Mouse (Mus musculus) limb, embryonic 11.5 days (tissue): ENCODE results near the gene Ankib1. TPM values are rescaled to one million over a fixed set of nuclear protein-coding genes. Genes with fewer than 3 reads are reported as not detected.
"Not testable (repeated sequence)": the region's sequence is repeated elsewhere in the genome, so short reads cannot be mapped to it uniquely, and the experiment has no call there.

Experiments used
- ATAC-seq: fragments of 200-750 bp; cut with Nextera tagmentation; 2 replicates; pipeline ENCODE4 v1.8.0; 2017; ENCODE audit warnings: low read depth; ENCODE audit not compliant: insufficient number of reproducible peaks, low FRiP score, low TSS enrichment
- DNase-seq: peaks from one replicate; pipeline ENCODE4 v3.0.0-alpha.2; 2015; ENCODE audit warnings: low spot score
- H3K27ac ChIP-seq: fragments of 300-500 bp; sonication (generic); replicated peaks from 2 replicates; pipeline ENCODE4 v1.5.1; 2014; ENCODE audit warnings: low read depth, mild to moderate bottlenecking, low read length
- H3K27me3 ChIP-seq: fragments of 300-500 bp; sonication (generic); 2 replicates; pipeline ENCODE4 v1.6.1; 2014; ENCODE audit warnings: mild to moderate bottlenecking, low read length, mixed read lengths; ENCODE audit not compliant: control insufficient read depth, insufficient read depth
- H3K36me3 ChIP-seq: fragments of 300-500 bp; sonication (generic); 2 replicates; pipeline ENCODE4 v1.6.1; 2014; ENCODE audit warnings: mild to moderate bottlenecking, low read length, moderate library complexity, mixed read lengths; ENCODE audit not compliant: control insufficient read depth, insufficient read depth
- H3K4me1 ChIP-seq: fragments of 300-500 bp; sonication (generic); 2 replicates; pipeline ENCODE4 v1.6.1; 2014; ENCODE audit warnings: low read length, mixed read lengths; ENCODE audit not compliant: control insufficient read depth, insufficient read depth
- H3K4me2 ChIP-seq: fragments of 300-500 bp; sonication (generic); 2 replicates; pipeline ENCODE4 v1.6.1; 2014; ENCODE audit warnings: low read depth, mild to moderate bottlenecking, moderate library complexity; ENCODE audit not compliant: severe bottlenecking
- H3K4me3 ChIP-seq: fragments of 300-500 bp; sonication (generic); 2 replicates; pipeline ENCODE4 v1.5.1; 2014; ENCODE audit warnings: low read depth, low read length
- H3K9ac ChIP-seq: fragments of 300-500 bp; sonication (generic); 2 replicates; pipeline ENCODE4 v1.6.1; 2014; ENCODE audit warnings: mild to moderate bottlenecking, low read length
- H3K9me3 ChIP-seq: fragments of 300-500 bp; sonication (generic); 2 replicates; pipeline ENCODE4 v1.6.1; 2016; ENCODE audit warnings: low read length; ENCODE audit not compliant: control insufficient read depth
- WGBS: fragments of 180-500 bp; shearing (Covaris S2); extraction: QIAGEN DNeasy Blood & Tissue Kit; methylation state at CpG from one replicate; pipeline ENCODE4 v1.1.7; 2014; 5-methylcytosine and 5-hydroxymethylcytosine counted together
- polyA plus RNA-seq: library from polyadenylated mRNA; unstranded; fragments of >200 nt; fragmentation: Nextera tagmentation; extraction: Ambion mirVana; gene quantifications from 2 replicates; pipeline ENCODE4 v1.2.1, GENCODE M21; 2014

Ankib1 gene
- polyA plus RNA-seq, 1 experiment from 2014 or later = 10.8 TPM

- H3K27me3 ChIP-seq = no peaks in the 10 kb centered on the region
- no peaks in the 10 kb centered on the region for H3K36me3 ChIP-seq
- no peak for ATAC-seq
- H3K4me1 ChIP-seq = 0 out of 2 replicates have a peak, but pooled peaks cover 3% of the 10 kb centered on the region
- no peaks in the 10 kb centered on the region for H3K9me3 ChIP-seq
- H3K4me2 ChIP-seq = no peak overlapping the region
- 85% methylated on average over 1 of the region's 1 CpGs for WGBS
- no peak overlapping the region for H3K9ac ChIP-seq
- no peak overlapping the region for H3K4me3 ChIP-seq
- no peak overlapping the region for H3K27ac ChIP-seq
- no peak for DNase-seq
Observed at GRCm38 (mm10) chr5:3800041-3800440, 2.7 kb downstream of the Ankib1 start.

GRCm38 (mm10) chr5:3798656-3799055, 4.1 kb downstream of the Ankib1 start:
- H3K4me3 ChIP-seq, DNase-seq, H3K4me1 ChIP-seq, H3K9me3 ChIP-seq, ATAC-seq, H3K27me3 ChIP-seq, H3K36me3 ChIP-seq, H3K4me2 ChIP-seq, H3K27ac ChIP-seq, H3K9ac ChIP-seq: not testable (repeated sequence)

- ATAC-seq = not testable (repeated sequence)
Observed at GRCm38 (mm10) chr5:3797101-3797500, 5.6 kb downstream of the Ankib1 start.

GRCm38 (mm10) chr5:3791048-3791447, 11.7 kb downstream of the Ankib1 start:
- ATAC-seq (no peak), DNase-seq (no peak)
- no peaks in the 10 kb centered on the region for H3K9me3 ChIP-seq
- H3K4me3 ChIP-seq = no peak overlapping the region
- no peaks in the 10 kb centered on the region for H3K36me3 ChIP-seq
- no peaks in the 10 kb centered on the region for H3K27me3 ChIP-seq
- H3K27ac ChIP-seq = no peak overlapping the region
- no peak overlapping the region for H3K4me2 ChIP-seq
- no peak overlapping the region for H3K9ac ChIP-seq
- no peaks in the 10 kb centered on the region for H3K4me1 ChIP-seq

More at GRCm38 (mm10) chr5:3797101-3797500, 5.6 kb downstream of the Ankib1 start:
- H3K36me3 ChIP-seq, H3K27ac ChIP-seq, H3K9ac ChIP-seq, H3K4me3 ChIP-seq, H3K27me3 ChIP-seq, H3K4me1 ChIP-seq, H3K4me2 ChIP-seq, DNase-seq, H3K9me3 ChIP-seq: not testable (repeated sequence)
- WGBS = 97% methylated on average over 2 of the region's 2 CpGs

GRCm38 (mm10) chr5:3787548-3787947, 15.2 kb downstream of the Ankib1 start:
- 88% methylated on average over 4 of the region's 4 CpGs for WGBS
- ATAC-seq = no peak

GRCm38 (mm10) chr5:3784751-3785496, 17.8 kb downstream of the Ankib1 start:
- Histone ChIP-seq H3K27ac (no peak overlapping the region), H3K9me3 (no peaks in the 10 kb centered on the region), H3K4me2 (no peak overlapping the region), H3K36me3 (no peaks in the 10 kb centered on the region), H3K4me3 (no peak overlapping the region), H3K27me3 (no peaks in the 10 kb centered on the region), H3K9ac (no peak overlapping the region), H3K4me1 (no peaks in the 10 kb centered on the region)
- 82% methylated on average over 1 of the region's 1 CpGs for WGBS
- DNase-seq (no peak), ATAC-seq (no peak)

More at GRCm38 (mm10) chr5:3787548-3787947, 15.2 kb downstream of the Ankib1 start:
- DNase-seq = no peak
- no peaks in the 10 kb centered on the region for H3K9me3 ChIP-seq
- no peak overlapping the region for H3K9ac ChIP-seq
- H3K4me2 ChIP-seq = no peak overlapping the region
- H3K4me1 ChIP-seq = no peaks in the 10 kb centered on the region
- no peaks in the 10 kb centered on the region for H3K36me3 ChIP-seq
- H3K27ac ChIP-seq = no peak overlapping the region
- no peaks in the 10 kb centered on the region for H3K27me3 ChIP-seq
- H3K4me3 ChIP-seq = no peak overlapping the region

GRCm38 (mm10) chr5:3783947-3784681, 18.6 kb downstream of the Ankib1 start:
- ATAC-seq (no peak), DNase-seq (no peak)
- H3K4me2 ChIP-seq = no peak overlapping the region
- no peak overlapping the region for H3K9ac ChIP-seq
- no peaks in the 10 kb centered on the region for H3K36me3 ChIP-seq
- no peak overlapping the region for H3K4me3 ChIP-seq
- no peaks in the 10 kb centered on the region for H3K4me1 ChIP-seq
- 90% methylated on average over 2 of the region's 2 CpGs for WGBS
- no peaks in the 10 kb centered on the region for H3K27me3 ChIP-seq
- H3K27ac ChIP-seq = no peak overlapping the region
- H3K9me3 ChIP-seq = no peaks in the 10 kb centered on the region

- no peak for DNase-seq
- no peak overlapping the region for H3K9ac ChIP-seq
- no peaks in the 10 kb centered on the region for H3K36me3 ChIP-seq
- H3K4me2 ChIP-seq = no peak overlapping the region
- H3K4me1 ChIP-seq = no peaks in the 10 kb centered on the region
- H3K9me3 ChIP-seq = no peaks in the 10 kb centered on the region
- H3K27me3 ChIP-seq = no peaks in the 10 kb centered on the region
- H3K27ac ChIP-seq = no peak overlapping the region
- no peak for ATAC-seq
- no peak overlapping the region for H3K4me3 ChIP-seq
Observed at GRCm38 (mm10) chr5:3782670-3783069, 20.1 kb downstream of the Ankib1 start.
